Mouse (Mus musculus) retina, postnatal 1 day (tissue): ENCODE results near the gene Gm43517.

Experiments used
- DNase-seq: peaks from one replicate; pipeline ENCODE4 v3.0.0-alpha.2; 2012

Gene Gm43517

DNA sequence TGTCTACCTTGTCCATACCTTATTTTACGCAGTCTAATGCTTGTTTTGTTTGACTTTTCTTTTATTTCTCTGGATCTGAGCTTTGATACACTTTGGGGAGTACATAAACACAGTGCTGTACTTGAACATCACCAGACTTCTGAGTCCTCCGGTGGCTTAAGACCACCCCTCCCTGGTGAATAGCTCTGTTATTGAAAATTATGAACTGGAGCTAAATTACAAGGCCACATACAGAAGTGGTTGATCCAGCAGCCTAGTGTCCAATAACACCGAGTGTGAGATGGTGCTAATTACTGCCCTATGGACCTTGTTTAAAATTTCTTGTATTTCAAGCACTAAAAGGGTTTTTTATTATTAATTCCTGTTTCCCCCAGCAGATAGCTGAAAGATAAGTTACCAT is 33.0 kb downstream of the Gm43517 start:
- no peak for DNase-seq
